ENCODE assay signal across 10 mouse cellular contexts in the genomic region with DNA sequence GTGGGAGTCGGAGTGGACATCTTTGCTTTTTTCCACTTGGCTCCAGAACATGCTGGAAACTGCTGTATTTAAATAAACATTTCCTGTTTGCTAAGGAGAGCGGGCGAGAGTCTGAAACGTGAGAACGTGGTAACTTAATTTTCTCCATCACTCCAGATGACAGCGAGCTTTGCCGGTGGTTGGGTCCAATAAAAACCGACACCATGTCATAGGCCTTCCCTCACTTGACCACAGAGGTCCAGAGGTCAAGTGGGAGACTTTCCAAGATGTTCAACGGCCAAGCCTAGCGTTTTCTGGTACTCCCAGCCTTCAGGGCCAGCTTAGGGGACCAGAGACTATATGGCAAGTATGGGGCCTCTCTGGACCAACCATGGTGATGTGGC. TPM values are rescaled to one million over a fixed set of nuclear protein-coding genes. Genes with fewer than 3 reads are reported as not detected.
A peak's percentile ranks its signal among the peaks of the same experiment; 100 is the strongest.
DNase-seq lines count a peak whose midpoint lies in the region; ATAC-seq lines count a peak whose summit lies in the region.
"Had no signal": no experiment of that assay in that cellular context is flagged by ENCODE, and none has a peak within 500 bp of the region (broad histone marks: within the 10 kb centered on the region; RNA-seq: fewer than 3 reads in every experiment).

No protein-coding gene starts in this region.

- no peak overlapping the region for H3K9ac ChIP-seq in embryonic facial prominence, embryonic 12.5 days
- no peak overlapping the region for H3K9ac ChIP-seq in midbrain, embryonic 11.5 days (ENCODE audit: low read length)

- H3K27me3 ChIP-seq in embryonic facial prominence, embryonic 12.5 days = peaks cover 16% of the 10 kb centered on the region
- peaks cover 40% of the 10 kb centered on the region for H3K27me3 ChIP-seq in midbrain, embryonic 11.5 days (ENCODE audit: control insufficient read depth, insufficient read depth, low read length)

- no peak for ATAC-seq in embryonic facial prominence, embryonic 12.5 days (ENCODE audit: insufficient number of reproducible peaks, insufficient read depth, low FRiP score, low TSS enrichment)
- no peak for ATAC-seq in midbrain, embryonic 11.5 days (ENCODE audit: low FRiP score)

- H3K4me1 ChIP-seq in embryonic facial prominence, embryonic 12.5 days = peaks cover 45% of the 10 kb centered on the region
- H3K4me1 ChIP-seq in midbrain, embryonic 11.5 days (ENCODE audit: control insufficient read depth, insufficient read depth, low read length) = peaks cover 6% of the 10 kb centered on the region
- H3K4me1 ChIP-seq: megakaryocyte, embryonic 14.5 days had no signal

- peak overlapping the region; percentile 90 for H3K4me2 ChIP-seq in embryonic facial prominence, embryonic 12.5 days (replicated peaks)
- no peak overlapping the region for H3K4me2 ChIP-seq in midbrain, embryonic 11.5 days

- H3K27ac ChIP-seq in embryonic facial prominence, embryonic 12.5 days = peak overlapping the region; percentile 69; the same call in 1 of the 2 replicates
- no peak overlapping the region for H3K27ac ChIP-seq in midbrain, embryonic 11.5 days (ENCODE audit: low read depth, low read length)

- WGBS in embryonic facial prominence, embryonic 12.5 days = 10% methylated on average over 10 of the region's 10 CpGs
- 72% methylated on average over 10 of the region's 10 CpGs for WGBS in midbrain, embryonic 11.5 days

- no peaks in the 10 kb centered on the region for H3K9me3 ChIP-seq in embryonic facial prominence, embryonic 12.5 days
- H3K9me3 ChIP-seq in midbrain, embryonic 11.5 days (ENCODE audit: control insufficient read depth, low read length) = no peaks in the 10 kb centered on the region
- H3K9me3 ChIP-seq: megakaryocyte, embryonic 14.5 days had no signal

- peak; percentile 46 for DNase-seq in heart, adult 8-10 months (ENCODE audit: low spot score)
- no peak for DNase-seq in heart, postnatal 4 days
- peak; percentile 58 for DNase-seq in kidney, postnatal 14 days
- DNase-seq in lung, postnatal 14 days = peak; percentile 45
- no peak for DNase-seq in layer of hippocampus, postnatal 14 days (ENCODE audit: low spot score in 2 of 2)
- DNase-seq in layer of hippocampus, postnatal 36 days = no peak
- DNase-seq in midbrain, embryonic 11.5 days (ENCODE audit: low spot score, missing footprints) = no peak

- no peaks in the 10 kb centered on the region for H3K36me3 ChIP-seq in embryonic facial prominence, embryonic 12.5 days
- H3K36me3 ChIP-seq in midbrain, embryonic 11.5 days (ENCODE audit: control insufficient read depth, insufficient read depth, low read length) = no peaks in the 10 kb centered on the region

- no peak overlapping the region for H3K4me3 ChIP-seq in embryonic facial prominence, embryonic 12.5 days
- no peak overlapping the region for H3K4me3 ChIP-seq in midbrain, embryonic 11.5 days (ENCODE audit: low read depth, low read length)
- H3K4me3 ChIP-seq: megakaryocyte, embryonic 14.5 days had no signal

RNA-seq across cellular contexts. Expression of gene Slit3, which starts 4.1 kb away (rescaled TPM):
- 10 to 100 TPM; 12.6 to 18.4 (median 15.0) TPM for total RNA-seq in heart, adult 8-10 months (2022)
- 10 to 100 TPM; 28.7 to 31.3 TPM for total RNA-seq in heart, postnatal 4 days (2021)
- polyA plus RNA-seq in embryonic facial prominence, embryonic 12.5 days (2016; fragmentation: Nextera tagmentation; extraction: Ambion mirVana) = 33.5 and 34.2 TPM in 2 replicates
- 100 to 1,000 TPM; 109 to 110 TPM for total RNA-seq in layer of hippocampus, postnatal 14 days (2021)
- total RNA-seq in layer of hippocampus, postnatal 36 days (2021) = 100 to 1,000 TPM in 1 of 2 experiments, 10 to 100 TPM in 1; 91.0 to 112 TPM
- polyA plus RNA-seq in midbrain, embryonic 11.5 days (2014; fragmentation: Nextera tagmentation; extraction: Ambion mirVana) = 11.1 and 11.4 TPM in 2 replicates
- total RNA-seq: hematopoietic stem cell, adult 5-6 weeks had no signal

Comparison
In these comparisons a context has a peak if more than half of its experiments do, and no peak if none do; other contexts are left out.
1. DNase-seq: peak in heart, adult 8-10 months (single experiment), kidney, postnatal 14 days (single experiment) and lung, postnatal 14 days (single experiment); none in heart, postnatal 4 days (single experiment), layer of hippocampus, postnatal 14 days (0 of 2), layer of hippocampus, postnatal 36 days (0 of 2) and midbrain, embryonic 11.5 days (single experiment).